Mouse (Mus musculus) right cerebral cortex, postnatal 14 days (tissue): ENCODE measurements around the gene Akap6.
A peak's percentile ranks its signal among the peaks of the same experiment; 100 is the strongest.

Experiments
- DNase-seq: peaks from one replicate; pipeline ENCODE4 v3.0.0; 2022

Akap6 gene

GRCm38 (mm10) chr12:52699146-52699545 lies at the start of gene Akap6:
Akap6 (plus strand) TSS chr12:52699383.
- peak; percentile 72 for DNase-seq

GRCm38 (mm10) chr12:52662907-52663790 lies 36.0 kb upstream of the Akap6 start:
- DNase-seq: no peak

DNA sequence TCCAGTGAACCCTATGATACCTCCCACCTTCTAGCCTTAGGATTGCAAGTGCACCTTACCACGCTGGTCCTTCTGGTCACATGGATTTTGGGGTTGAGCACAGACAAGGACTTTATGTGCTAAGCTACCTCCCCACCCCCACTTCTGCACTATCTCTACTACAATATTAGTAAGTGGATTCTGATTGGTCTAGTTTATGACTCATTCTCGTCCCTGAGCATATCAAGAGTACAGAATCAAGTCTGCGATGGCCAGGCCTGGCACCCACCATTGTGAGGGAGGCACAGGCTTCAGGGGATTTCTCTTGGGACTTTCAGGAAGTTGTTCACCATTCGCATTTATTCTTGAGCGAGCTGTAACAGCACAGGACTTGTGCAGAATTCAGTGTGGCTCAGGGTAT lies 34.2 kb upstream of the Akap6 start:
- no peak for DNase-seq

DNA sequence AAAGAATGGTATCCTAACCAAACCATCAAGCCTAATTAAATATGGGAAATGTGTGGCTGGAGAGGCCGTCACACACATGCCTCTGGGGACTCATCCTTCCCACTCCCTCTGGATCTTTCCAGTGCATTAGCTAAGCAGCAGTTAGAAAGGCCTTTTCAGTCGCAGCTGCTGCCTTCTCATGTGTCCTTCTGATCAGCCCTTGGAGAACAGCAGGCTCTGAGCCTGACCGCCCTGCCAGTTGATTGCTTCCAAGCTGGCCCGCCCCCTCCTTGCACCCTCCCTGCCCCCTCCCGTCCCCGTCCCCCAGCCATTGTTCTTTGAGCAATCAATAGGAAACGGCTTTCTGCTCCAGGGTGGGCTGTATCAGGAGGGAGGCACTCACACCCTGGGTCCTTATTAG lies 27.7 kb upstream of the Akap6 start:
- DNase-seq: no peak

DNA sequence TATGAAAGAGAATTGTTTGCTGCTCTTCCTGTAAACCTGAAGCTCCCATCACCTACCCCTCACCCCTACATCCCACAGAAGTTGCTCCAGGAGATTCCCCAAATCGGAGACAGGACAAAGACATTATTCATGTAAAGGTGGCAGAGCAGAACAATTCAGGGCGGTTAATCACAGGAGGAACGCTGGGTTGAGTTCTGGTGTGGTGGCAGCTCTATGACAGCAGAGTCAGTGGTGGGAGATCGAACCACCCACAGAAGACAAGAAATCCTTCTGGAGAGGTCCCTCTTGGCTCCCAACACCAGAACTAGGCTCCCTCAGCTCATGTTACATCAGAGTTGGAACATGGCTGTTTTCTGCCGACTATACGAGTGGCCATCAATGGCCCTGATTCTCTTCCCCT lies 27.2 kb upstream of the Akap6 start:
- DNase-seq: no peak

- DNase-seq: no peak
Measured at GRCm38 (mm10) chr12:52673361-52673960, 25.7 kb upstream of the Akap6 start.

- no peak for DNase-seq
Measured at GRCm38 (mm10) chr12:52675010-52675409, 24.2 kb upstream of the Akap6 start.

GRCm38 (mm10) chr12:52687355-52687754 lies 11.8 kb upstream of the Akap6 start:
- DNase-seq: no peak

DNA sequence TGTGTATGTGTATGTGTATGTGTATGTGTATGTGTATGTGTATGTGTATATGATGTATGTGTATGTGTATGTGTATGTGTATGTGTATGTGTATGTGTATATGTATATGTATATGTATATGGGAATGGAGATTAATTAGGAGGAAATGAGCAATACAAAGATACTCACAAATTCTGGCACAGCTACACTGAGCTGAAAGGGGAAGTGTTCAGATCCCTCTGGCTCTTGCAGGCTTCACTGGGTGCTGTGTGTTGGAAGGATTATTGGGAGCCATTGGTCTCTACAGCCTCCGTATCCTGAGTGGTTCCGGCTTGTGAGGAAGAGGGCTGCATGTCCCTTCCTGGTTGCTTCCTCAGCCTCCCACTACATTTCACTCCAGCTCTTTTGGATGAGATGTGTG lies 10.5 kb upstream of the Akap6 start:
- DNase-seq: no peak

- DNase-seq: no peak
Measured at GRCm38 (mm10) chr12:52691552-52691951, 7.6 kb upstream of the Akap6 start.

GRCm38 (mm10) chr12:52692290-52692974 lies 6.8 kb upstream of the Akap6 start:
- no peak for DNase-seq

GRCm38 (mm10) chr12:52697407-52698109 lies 1.6 kb upstream of the Akap6 start:
- no peak for DNase-seq

- no peak for DNase-seq
Measured at GRCm38 (mm10) chr12:52698276-52698930, 780 bp upstream of the Akap6 start.

DNA sequence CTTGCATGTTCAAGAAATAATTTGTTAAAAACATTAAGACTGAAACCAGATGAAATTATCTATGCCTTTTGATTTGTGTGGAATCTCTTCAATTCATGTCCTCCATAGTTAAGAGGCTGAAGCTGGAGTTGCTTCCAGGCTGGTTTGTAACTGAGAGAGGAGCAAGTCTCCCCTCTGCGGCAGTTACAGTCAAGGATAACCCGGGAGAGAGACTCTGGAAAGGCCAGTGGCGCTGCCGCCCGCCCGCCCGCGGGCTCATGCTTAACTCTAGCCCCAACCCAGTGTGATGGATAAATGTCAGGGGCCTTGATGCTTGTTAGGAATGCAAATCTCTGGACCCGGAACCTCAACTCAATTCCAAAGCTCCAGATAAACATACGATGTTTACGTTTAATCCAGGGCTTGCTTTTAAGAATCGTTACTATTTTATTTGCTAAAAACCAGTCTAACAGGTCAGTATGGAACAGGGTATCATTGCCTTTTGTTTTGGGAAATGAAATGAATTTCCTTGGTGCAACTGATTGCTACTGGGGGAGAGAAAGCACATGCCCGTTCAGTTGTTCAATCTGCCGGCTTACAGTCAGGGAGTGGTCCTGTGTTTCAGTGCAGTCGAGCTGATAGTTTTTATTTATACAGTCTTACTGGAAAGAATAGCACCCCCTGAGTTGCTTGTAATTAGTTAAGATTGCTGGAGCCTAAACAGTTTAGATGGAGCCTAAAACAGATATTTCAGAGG lies 946 bp downstream of the Akap6 start:
- DNase-seq: no peak

GRCm38 (mm10) chr12:52700697-52701191 lies 1.6 kb downstream of the Akap6 start:
- DNase-seq: no peak

- DNase-seq: no peak
Measured at GRCm38 (mm10) chr12:52701201-52701641, 2.0 kb downstream of the Akap6 start.

DNA sequence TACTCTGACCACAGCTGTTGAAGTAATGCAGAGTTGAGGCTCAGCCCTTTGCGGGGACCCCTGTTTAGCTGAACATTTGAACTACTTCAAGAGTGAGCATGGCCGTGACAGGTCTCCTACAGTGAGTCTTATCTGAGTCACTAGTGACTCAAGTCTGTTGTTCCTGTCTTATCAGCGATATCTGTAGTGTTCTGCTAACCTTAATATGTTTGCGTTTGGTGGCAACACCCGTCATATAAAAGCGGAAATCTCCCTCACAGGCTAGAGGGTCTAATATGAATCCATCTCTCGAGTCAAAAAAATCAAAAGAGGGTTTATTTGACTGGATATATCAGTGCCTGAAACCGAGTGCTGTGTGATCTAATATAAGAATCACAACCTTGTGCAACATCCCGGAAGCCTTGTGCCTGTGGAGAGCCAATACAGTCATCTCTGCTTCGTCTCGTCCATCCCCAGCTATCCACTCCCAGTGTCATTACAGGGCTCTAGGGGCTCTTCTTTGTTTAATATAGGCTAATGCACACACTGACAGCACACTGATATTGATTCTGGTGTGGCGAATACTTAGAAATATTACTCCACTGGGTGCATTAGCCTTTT lies 3.3 kb downstream of the Akap6 start:
- DNase-seq: no peak

DNA sequence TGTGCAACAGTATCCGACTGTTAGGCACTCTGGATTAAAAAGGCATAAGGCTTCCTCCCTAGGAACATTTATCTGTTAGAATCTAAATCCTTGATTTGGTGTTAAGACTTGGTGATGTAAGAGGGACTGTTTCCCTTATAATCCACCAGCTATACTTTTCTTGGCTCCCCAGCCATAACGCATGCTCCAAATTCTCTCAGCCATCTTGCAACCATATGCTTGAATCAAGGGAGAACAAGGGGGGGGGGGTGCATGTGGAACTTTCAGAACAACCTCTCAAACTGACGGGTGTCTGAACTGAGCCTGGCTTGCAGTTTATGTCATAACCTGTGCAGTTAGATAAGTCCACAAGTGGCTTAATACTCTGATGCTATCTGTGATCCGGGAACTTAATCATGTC lies 4.9 kb downstream of the Akap6 start:
- no peak for DNase-seq

- DNase-seq: no peak
Measured at GRCm38 (mm10) chr12:52704810-52705209, 5.6 kb downstream of the Akap6 start.

- DNase-seq: no peak
Measured at GRCm38 (mm10) chr12:52711382-52711781, 12.2 kb downstream of the Akap6 start.
